Mouse (Mus musculus): ENCODE measurements around the gene Ppfia3. TPM values are rescaled to one million over a fixed set of nuclear protein-coding genes. Genes with fewer than 3 reads are reported as not detected.

Ppfia3 gene
- polyA plus RNA-seq, 1 experiment from 2014 or later = 9.2 TPM

DNA sequence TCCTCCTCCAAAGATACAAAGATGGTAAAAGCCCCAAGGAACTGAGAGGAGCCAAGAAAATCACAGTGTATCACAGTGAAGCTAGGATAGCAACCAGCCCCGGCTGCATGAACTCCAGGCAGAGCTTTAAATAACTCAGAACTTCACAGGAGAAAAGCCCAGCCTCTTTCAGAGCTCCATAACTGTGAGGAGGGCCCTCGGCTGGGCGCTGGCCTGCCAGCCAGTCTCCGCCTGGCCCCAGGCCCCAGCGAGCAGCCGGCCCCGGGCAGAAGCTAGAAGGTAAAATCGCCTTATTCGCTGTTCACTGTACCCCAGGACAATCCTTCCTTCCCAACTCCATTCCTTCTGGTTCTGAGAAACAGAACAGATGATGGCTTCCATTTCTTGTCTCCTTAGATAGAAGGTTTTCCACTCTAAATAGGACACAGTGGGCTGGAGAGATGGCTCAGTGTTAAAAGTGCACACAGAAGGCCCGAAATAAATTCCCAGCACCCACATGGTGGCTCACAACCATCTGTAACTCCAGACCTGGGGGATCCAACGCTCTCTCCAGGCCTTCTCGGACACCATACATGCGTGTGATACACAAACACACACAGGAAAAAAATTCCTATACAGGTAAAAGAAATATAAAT, 37.9 kb downstream of the Ppfia3 start:
- peaks cover 7% of the 10 kb centered on the region for H3K4me1 ChIP-seq
- 83% methylated on average over 13 of the region's 13 CpGs for WGBS
- no peak for ATAC-seq (ENCODE audit: insufficient number of reproducible peaks, insufficient read depth, low FRiP score, low TSS enrichment)
- H3K4me3 ChIP-seq = no peak overlapping the region
- H3K27me3 ChIP-seq = no peaks in the 10 kb centered on the region
- no peak overlapping the region for H3K27ac ChIP-seq
- no peaks in the 10 kb centered on the region for H3K9me3 ChIP-seq
- H3K4me2 ChIP-seq (replicated peaks) = no peak overlapping the region
- peaks cover 16% of the 10 kb centered on the region for H3K36me3 ChIP-seq
- H3K9ac ChIP-seq = no peak overlapping the region

DNA sequence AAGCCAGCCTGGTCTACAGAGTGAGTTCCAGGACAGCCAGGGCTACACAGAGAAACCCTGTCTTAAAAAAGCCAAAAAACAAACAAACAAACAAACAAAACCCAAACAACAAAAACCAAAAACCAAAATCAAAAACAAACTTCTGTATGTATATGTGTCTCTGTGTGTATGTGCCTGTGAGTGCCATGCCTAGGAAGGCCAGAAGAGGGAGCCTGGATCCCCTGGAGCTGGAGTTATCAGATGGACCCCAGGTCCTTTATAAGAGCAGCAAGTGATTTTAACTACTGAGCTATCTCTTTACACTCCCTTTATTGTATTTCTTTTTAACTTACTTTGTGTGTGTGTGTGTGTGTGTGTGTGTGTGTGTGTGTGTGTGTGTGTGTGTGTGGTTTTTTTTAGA, 41.0 kb downstream of the Ppfia3 start:
- no peak overlapping the region for H3K4me2 ChIP-seq (replicated peaks)
- no peak for ATAC-seq (ENCODE audit: insufficient number of reproducible peaks, insufficient read depth, low FRiP score, low TSS enrichment)
- no peaks in the 10 kb centered on the region for H3K4me1 ChIP-seq
- H3K9ac ChIP-seq = no peak overlapping the region
- no peaks in the 10 kb centered on the region for H3K27me3 ChIP-seq
- H3K9me3 ChIP-seq = no peaks in the 10 kb centered on the region
- no peak overlapping the region for H3K4me3 ChIP-seq
- H3K27ac ChIP-seq = no peak overlapping the region
- H3K36me3 ChIP-seq = peaks cover 24% of the 10 kb centered on the region

DNA sequence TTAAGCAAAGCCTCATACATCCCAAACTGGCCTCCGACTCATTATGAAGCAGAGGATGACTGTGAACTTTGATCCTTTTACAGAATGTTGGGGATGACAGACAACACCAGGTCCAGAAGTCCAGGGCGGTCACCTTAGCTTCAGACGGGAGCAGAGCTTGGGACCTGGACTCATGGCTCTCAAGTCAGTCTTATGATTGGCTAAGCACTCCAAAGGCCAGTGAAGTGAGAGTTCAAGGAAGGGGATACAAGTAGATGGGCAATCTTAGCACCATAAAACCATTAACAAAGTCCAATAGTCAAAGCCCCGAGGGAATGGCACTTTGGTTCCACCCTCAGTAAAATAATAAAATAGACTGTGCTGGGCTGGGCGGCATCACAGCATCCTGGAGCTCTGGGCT, 43.8 kb downstream of the Ppfia3 start:
- WGBS = 95% methylated on average over 5 of the region's 5 CpGs
- H3K36me3 ChIP-seq = peaks cover 28% of the 10 kb centered on the region
- ATAC-seq (ENCODE audit: insufficient number of reproducible peaks, insufficient read depth, low FRiP score, low TSS enrichment) = no peak

DNA sequence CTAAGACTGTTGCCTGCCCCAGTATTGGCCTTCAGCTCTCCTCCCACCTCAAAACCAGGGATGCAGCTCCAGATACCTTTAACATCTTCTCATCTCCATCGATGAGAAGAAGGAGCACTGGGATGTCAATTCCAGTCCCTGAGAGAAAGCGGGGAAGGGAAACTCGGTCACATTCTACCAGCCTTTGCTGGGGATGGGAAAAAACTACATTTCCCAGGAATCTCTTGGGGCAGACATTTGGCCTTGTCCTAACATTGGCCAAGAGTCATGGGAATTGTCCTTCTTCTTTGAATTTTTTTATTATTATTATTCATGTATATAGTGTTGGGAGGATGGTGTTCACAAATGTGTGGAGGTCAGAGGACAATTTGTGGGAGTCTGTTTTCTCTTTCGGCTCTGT, 44.6 kb downstream of the Ppfia3 start:
- H3K9ac ChIP-seq = no peak overlapping the region
- H3K27me3 ChIP-seq = no peaks in the 10 kb centered on the region
- ATAC-seq (ENCODE audit: insufficient number of reproducible peaks, insufficient read depth, low FRiP score, low TSS enrichment) = no peak
- H3K9me3 ChIP-seq = no peaks in the 10 kb centered on the region
- H3K27ac ChIP-seq = no peak overlapping the region
- WGBS = 82% methylated on average over 4 of the region's 4 CpGs
- H3K36me3 ChIP-seq = peaks cover 28% of the 10 kb centered on the region
- H3K4me1 ChIP-seq = no peaks in the 10 kb centered on the region
- no peak overlapping the region for H3K4me3 ChIP-seq
- no peak overlapping the region for H3K4me2 ChIP-seq (replicated peaks)

More for the DNA sequence above, 43.8 kb downstream of the Ppfia3 start:
- Histone ChIP-seq H3K27me3 (no peaks in the 10 kb centered on the region), H3K4me2 (replicated peaks) (no peak overlapping the region), H3K9ac (no peak overlapping the region), H3K4me3 (no peak overlapping the region), H3K9me3 (no peaks in the 10 kb centered on the region), H3K27ac (no peak overlapping the region), H3K4me1 (no peaks in the 10 kb centered on the region)

DNA sequence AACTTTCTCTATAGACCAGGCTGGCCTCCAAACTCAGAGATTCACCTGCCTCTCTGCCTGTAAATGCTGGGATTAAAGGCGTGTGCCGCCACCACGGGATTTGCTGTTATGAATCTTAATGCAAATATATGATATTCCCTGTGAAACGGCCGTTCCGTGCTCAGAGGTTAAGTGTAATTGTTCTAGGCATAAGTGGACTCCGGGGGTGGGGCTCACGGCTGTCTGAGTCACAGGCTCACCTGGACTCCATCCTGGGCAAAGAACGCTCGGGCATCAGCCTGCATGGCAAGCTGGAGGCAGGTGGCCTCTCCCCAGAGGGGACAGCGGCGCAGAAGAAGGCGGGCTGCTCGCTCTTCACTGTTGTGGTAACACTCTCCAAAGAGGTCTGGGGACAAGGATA, 50.3 kb downstream of the Ppfia3 start:
- peaks cover 16% of the 10 kb centered on the region for H3K4me1 ChIP-seq
- no peak overlapping the region for H3K27ac ChIP-seq
- no peak overlapping the region for H3K4me3 ChIP-seq
- H3K4me2 ChIP-seq (replicated peaks) = no peak overlapping the region
- no peaks in the 10 kb centered on the region for H3K27me3 ChIP-seq
- 89% methylated on average over 14 of the region's 14 CpGs for WGBS
- ATAC-seq (ENCODE audit: insufficient number of reproducible peaks, insufficient read depth, low FRiP score, low TSS enrichment) = no peak
- H3K9ac ChIP-seq = no peak overlapping the region
- H3K9me3 ChIP-seq = no peaks in the 10 kb centered on the region
- H3K36me3 ChIP-seq = peaks cover 16% of the 10 kb centered on the region

DNA sequence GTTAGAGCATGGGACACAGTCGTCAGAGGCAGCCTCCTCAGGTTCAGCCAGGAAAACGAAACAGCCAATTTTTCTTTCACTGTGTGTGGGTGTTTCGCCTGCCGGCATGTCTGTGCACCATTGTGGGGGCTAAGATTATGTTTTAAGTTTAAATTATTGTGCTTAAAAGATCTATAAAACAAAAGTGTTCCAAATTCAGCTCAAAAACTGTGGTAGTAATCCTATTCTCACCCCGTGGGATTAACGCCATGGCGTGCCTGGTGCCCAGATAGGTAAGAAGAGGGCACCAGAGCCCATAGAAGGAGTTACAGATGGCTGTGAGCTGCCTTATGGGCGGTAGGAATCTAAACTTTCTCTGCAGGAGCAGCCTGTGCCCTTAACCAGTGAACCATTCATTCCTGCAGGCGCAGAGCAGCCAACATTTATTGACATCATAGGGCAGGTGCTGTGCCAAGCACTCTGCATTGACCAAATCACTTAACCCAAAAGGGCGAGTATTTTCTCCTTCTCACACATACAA, 51.6 kb downstream of the Ppfia3 start:
- Histone ChIP-seq H3K9me3 (no peaks in the 10 kb centered on the region), H3K4me2 (replicated peaks) (no peak overlapping the region), H3K27me3 (0 out of 2 replicates have a peak, but pooled peaks cover 3% of the 10 kb centered on the region), H3K9ac (no peak overlapping the region), H3K27ac (no peak overlapping the region), H3K4me3 (no peak overlapping the region), H3K36me3 (peaks cover 18% of the 10 kb centered on the region), H3K4me1 (peaks cover 16% of the 10 kb centered on the region)
- 88% methylated on average over 10 of the region's 10 CpGs for WGBS
- ATAC-seq (ENCODE audit: insufficient number of reproducible peaks, insufficient read depth, low FRiP score, low TSS enrichment) = no peak

DNA sequence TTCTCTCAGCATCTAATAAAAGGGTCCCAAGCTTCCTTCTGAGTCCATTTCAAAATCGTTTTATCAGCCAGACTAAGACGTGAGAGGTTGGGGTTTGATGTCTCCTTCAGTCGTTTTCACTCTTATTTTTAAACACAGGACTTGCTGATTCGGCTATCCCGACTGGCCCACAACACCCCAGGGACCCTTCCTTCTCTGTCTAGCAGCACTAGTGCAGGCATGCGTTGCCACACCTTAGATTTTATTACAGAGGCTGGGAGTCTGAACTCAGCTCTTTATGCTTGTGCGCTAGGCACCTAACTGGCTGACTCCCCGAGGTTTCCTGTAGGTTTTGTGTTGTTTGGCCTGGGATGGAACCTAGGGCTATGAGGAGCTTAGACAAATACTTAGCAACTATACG, 53.3 kb downstream of the Ppfia3 start:
- no peaks in the 10 kb centered on the region for H3K9me3 ChIP-seq
- peaks cover 17% of the 10 kb centered on the region for H3K36me3 ChIP-seq
- H3K9ac ChIP-seq = no peak overlapping the region
- 0 out of 2 replicates have a peak, but pooled peaks cover 5% of the 10 kb centered on the region for H3K27me3 ChIP-seq
- H3K4me1 ChIP-seq = peaks cover 16% of the 10 kb centered on the region
- no peak overlapping the region for H3K4me2 ChIP-seq (replicated peaks)
- no peak overlapping the region for H3K4me3 ChIP-seq
- ATAC-seq (ENCODE audit: insufficient number of reproducible peaks, insufficient read depth, low FRiP score, low TSS enrichment) = no peak
- 33% methylated on average over 9 of the region's 9 CpGs for WGBS
- no peak overlapping the region for H3K27ac ChIP-seq

DNA sequence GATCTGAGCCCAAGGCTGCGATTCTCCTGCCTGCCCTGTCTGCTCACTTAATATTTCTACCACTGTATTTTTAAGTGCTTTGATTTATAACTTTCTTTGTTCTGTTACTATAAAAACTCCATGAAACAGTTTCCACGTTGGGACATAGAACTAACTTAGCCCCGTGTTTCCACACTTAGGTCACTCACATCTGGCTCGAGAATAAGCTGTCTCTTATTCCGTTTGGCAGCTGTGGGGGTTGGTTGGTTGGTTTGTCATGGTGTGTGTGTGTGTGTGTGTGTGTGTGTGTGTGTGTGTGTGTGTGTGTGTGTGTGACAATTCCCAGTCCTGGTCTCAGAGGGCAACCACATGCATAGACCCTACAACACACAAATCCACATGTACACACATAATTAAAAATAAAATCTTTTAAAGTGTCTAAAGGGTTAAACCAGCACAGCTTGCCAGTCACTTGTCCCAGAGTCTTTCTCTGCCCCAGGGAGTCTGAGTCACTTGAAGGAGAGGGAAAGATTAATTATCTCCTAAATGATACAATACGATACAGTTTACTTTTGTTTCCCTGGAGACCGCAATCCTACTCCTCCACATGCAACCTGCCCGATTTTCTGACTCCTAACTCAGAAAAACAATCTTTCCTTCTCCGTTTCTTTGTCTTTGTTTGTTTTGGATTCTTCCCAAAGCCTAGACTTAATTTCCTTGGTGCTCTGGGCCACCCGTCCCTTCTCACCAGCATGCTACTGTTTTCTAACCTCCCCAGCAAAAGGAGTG, 53.9 kb downstream of the Ppfia3 start:
- H3K4me2 ChIP-seq (replicated peaks) = peak overlapping the region; percentile 20; the same call in 1 of the 2 replicates
- H3K4me3 ChIP-seq = no peak overlapping the region
- H3K27me3 ChIP-seq = 0 out of 2 replicates have a peak, but pooled peaks cover 5% of the 10 kb centered on the region
- H3K36me3 ChIP-seq = peaks cover 17% of the 10 kb centered on the region
- WGBS = 15% methylated on average over 10 of the region's 10 CpGs
- no peak overlapping the region for H3K9ac ChIP-seq
- no peak overlapping the region for H3K27ac ChIP-seq
- no peaks in the 10 kb centered on the region for H3K9me3 ChIP-seq
- H3K4me1 ChIP-seq = peaks cover 16% of the 10 kb centered on the region
- ATAC-seq (ENCODE audit: insufficient number of reproducible peaks, insufficient read depth, low FRiP score, low TSS enrichment) = no peak

DNA sequence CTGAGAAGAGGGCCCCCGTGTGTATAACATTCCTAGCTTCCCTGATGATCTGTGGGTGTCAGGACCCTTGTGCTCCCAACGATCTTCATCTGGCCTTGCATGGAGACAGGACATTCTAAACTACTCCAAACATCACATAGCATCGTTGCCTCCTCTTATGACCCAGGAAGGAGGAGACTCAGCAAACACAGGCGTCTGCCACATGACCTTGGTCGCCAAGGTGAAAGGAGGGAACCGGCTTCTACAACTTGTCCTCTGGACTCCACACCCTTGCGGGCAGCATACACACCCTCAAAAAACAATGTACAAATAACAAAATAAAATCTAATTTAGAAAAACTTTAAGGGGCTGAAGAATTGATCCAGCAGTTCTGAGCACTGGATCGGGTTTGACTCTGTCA, 54.8 kb downstream of the Ppfia3 start:
- Histone ChIP-seq H3K4me1 (peaks cover 16% of the 10 kb centered on the region), H3K36me3 (peaks cover 16% of the 10 kb centered on the region), H3K27ac (no peak overlapping the region), H3K4me3 (no peak overlapping the region), H3K9me3 (no peaks in the 10 kb centered on the region), H3K27me3 (0 out of 2 replicates have a peak, but pooled peaks cover 5% of the 10 kb centered on the region), H3K9ac (no peak overlapping the region), H3K4me2 (replicated peaks) (no peak overlapping the region)
- no peak for ATAC-seq (ENCODE audit: insufficient number of reproducible peaks, insufficient read depth, low FRiP score, low TSS enrichment)
- 62% methylated on average over 8 of the region's 8 CpGs for WGBS

DNA sequence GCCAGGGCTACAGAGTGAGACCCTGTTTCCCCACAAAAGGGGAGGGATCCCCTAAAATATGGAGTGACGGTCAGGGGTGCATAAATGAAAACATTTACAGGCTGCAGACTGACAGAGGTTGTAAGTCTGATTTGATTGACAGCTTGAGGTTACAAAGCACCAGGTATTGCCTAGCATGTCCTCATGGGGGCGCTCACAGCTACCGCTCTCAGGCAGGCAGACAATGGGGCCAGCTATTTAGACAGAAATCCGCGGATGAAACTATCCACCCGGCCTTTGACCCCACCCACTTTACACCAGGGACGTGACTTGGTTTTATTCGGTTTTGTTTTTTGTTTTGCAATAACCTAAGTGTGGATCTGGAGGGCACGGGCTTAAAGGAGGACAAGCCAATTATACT, 57.4 kb downstream of the Ppfia3 start:
- H3K4me3 ChIP-seq = no peak overlapping the region
- no peak overlapping the region for H3K9ac ChIP-seq
- ATAC-seq (ENCODE audit: insufficient number of reproducible peaks, insufficient read depth, low FRiP score, low TSS enrichment) = no peak
- H3K9me3 ChIP-seq = no peaks in the 10 kb centered on the region
- 14% methylated on average over 9 of the region's 9 CpGs for WGBS
- no peak overlapping the region for H3K4me2 ChIP-seq (replicated peaks)
- H3K27ac ChIP-seq = no peak overlapping the region
- 0 out of 2 replicates have a peak, but pooled peaks cover 9% of the 10 kb centered on the region for H3K27me3 ChIP-seq
- H3K36me3 ChIP-seq = peaks cover 12% of the 10 kb centered on the region; the same call in 1 of the 2 replicates
- peaks cover 16% of the 10 kb centered on the region for H3K4me1 ChIP-seq

DNA sequence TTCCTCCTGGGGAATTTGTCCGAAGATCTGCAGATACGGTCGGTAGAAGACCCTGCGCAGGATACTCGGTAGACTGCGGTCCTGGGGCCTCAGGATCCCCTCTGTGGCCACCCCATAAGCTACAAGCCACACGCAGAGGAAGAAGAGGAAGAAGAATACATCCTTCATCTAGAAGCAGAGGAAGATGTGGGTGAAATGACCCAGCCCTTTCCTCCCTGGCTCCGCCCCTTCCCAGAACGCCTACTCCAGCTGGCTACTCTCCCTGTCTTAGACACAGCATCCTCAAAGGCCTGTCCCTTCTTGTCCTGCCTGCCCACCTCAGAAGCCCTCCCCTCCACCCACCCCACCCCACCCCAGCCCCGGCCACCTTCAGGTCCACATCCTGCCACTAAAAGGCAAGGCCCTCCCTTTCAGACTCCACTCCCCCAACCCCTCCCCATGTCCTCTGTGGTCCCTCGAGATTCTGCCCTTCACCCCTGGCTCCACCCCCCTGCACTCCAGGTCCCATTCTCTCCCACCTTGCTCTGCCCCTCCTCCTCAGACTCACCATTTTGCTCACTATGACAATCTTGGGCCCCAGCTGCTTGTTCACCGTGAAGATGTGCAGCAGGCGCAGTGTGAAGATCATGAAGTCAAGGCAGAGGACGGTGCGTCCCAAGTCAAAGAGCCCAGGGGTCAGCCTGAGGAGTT, 58.1 kb downstream of the Ppfia3 start:
- ATAC-seq (ENCODE audit: insufficient number of reproducible peaks, insufficient read depth, low FRiP score, low TSS enrichment) = no peak
- no peaks in the 10 kb centered on the region for H3K9me3 ChIP-seq
- 73% methylated on average over 14 of the region's 15 CpGs for WGBS
- H3K36me3 ChIP-seq = peaks cover 11% of the 10 kb centered on the region; the same call in 1 of the 2 replicates
- H3K27me3 ChIP-seq = 0 out of 2 replicates have a peak, but pooled peaks cover 9% of the 10 kb centered on the region
- no peak overlapping the region for H3K4me3 ChIP-seq
- H3K4me2 ChIP-seq (replicated peaks) = no peak overlapping the region
- H3K4me1 ChIP-seq = peaks cover 13% of the 10 kb centered on the region
- H3K27ac ChIP-seq = no peak overlapping the region
- H3K9ac ChIP-seq = no peak overlapping the region
